Mouse (Mus musculus): Measurements from ENCODE around the gene Abcb7. TPM values are rescaled to one million over a fixed set of nuclear protein-coding genes. Genes with fewer than 3 reads are reported as not detected.

Abcb7 gene
- polyA plus RNA-seq (2015; fragmentation: Nextera tagmentation; extraction: Ambion mirVana): 6.3 and 6.7 TPM in 2 replicates

GRCm38 (mm10) chrX:104413183-104413983 is at the start of gene Abcb7:
TSS of gene Abcb7 (minus strand) at chrX:104413856.
- peak; percentile 49 for TF ChIP-seq CTCF (IDR thresholded peaks at IDR 0.05; ENCODE audit: low read depth)
- Histone ChIP-seq H3K4me2 (replicated peaks; ENCODE audit: low read depth) (peak within 1 kb of the TSS; percentile 60), H3K4me3 (ENCODE audit: low read depth, low read length) (peak within 1 kb of the TSS; percentile 61), H3K27ac (ENCODE audit: low read depth, low read length) (peak within 1 kb of the TSS; percentile 88), H3K36me3 (ENCODE audit: control insufficient read depth, insufficient read depth) (no peaks in the 10 kb centered on the region), H3K27me3 (replicated peaks; ENCODE audit: control insufficient read depth, insufficient read depth, low read length) (no peaks in the 10 kb centered on the region), H3K9me3 (ENCODE audit: control insufficient read depth) (no peaks in the 10 kb centered on the region), H3K4me1 (replicated peaks; ENCODE audit: control insufficient read depth, insufficient read depth, low read length) (no peaks in the 10 kb centered on the region), H3K9ac (ENCODE audit: low read depth, low read length) (peak within 1 kb of the TSS; percentile 78)
- ATAC-seq: peak; percentile 88
- 17% methylated on average over 58 of the region's 58 CpGs for WGBS

- Histone ChIP-seq H3K4me2 (replicated peaks; ENCODE audit: low read depth) (no peak overlapping the region), H3K4me3 (ENCODE audit: low read depth, low read length) (no peak overlapping the region), H3K9me3 (ENCODE audit: control insufficient read depth) (no peaks in the 10 kb centered on the region), H3K27ac (ENCODE audit: low read depth, low read length) (no peak overlapping the region), H3K9ac (ENCODE audit: low read depth, low read length) (no peak overlapping the region), H3K27me3 (replicated peaks; ENCODE audit: control insufficient read depth, insufficient read depth, low read length) (no peaks in the 10 kb centered on the region), H3K4me1 (replicated peaks; ENCODE audit: control insufficient read depth, insufficient read depth, low read length) (no peaks in the 10 kb centered on the region), H3K36me3 (ENCODE audit: control insufficient read depth, insufficient read depth) (no peaks in the 10 kb centered on the region)
- TF ChIP-seq CTCF (IDR thresholded peaks at IDR 0.05; ENCODE audit: low read depth): no peak
- ATAC-seq: no peak
- 40% methylated on average over 2 of the region's 2 CpGs for WGBS
These were observed 48.1 kb upstream of the Abcb7 start for GRCm38 (mm10) chrX:104461755-104462154.

GRCm38 (mm10) chrX:104452433-104452832 is 38.8 kb upstream of the Abcb7 start:
- Histone ChIP-seq H3K4me1 (replicated peaks; ENCODE audit: control insufficient read depth, insufficient read depth, low read length) (no peaks in the 10 kb centered on the region), H3K36me3 (ENCODE audit: control insufficient read depth, insufficient read depth) (no peaks in the 10 kb centered on the region), H3K27ac (ENCODE audit: low read depth, low read length) (no peak overlapping the region), H3K27me3 (replicated peaks; ENCODE audit: control insufficient read depth, insufficient read depth, low read length) (no peaks in the 10 kb centered on the region), H3K9ac (ENCODE audit: low read depth, low read length) (no peak overlapping the region), H3K9me3 (ENCODE audit: control insufficient read depth) (no peaks in the 10 kb centered on the region), H3K4me2 (replicated peaks; ENCODE audit: low read depth) (no peak overlapping the region), H3K4me3 (ENCODE audit: low read depth, low read length) (no peak overlapping the region)
- TF ChIP-seq CTCF (IDR thresholded peaks at IDR 0.05; ENCODE audit: low read depth): no peak
- no peak for ATAC-seq
- 78% methylated on average over 1 of the region's 1 CpGs for WGBS

- no peaks in the 10 kb centered on the region for H3K4me1 ChIP-seq (replicated peaks; ENCODE audit: control insufficient read depth, insufficient read depth, low read length)
- no peak for TF ChIP-seq CTCF (IDR thresholded peaks at IDR 0.05; ENCODE audit: low read depth)
- H3K4me3 ChIP-seq (ENCODE audit: low read depth, low read length): no peak overlapping the region
- H3K9ac ChIP-seq (ENCODE audit: low read depth, low read length): no peak overlapping the region
- 46% methylated on average over 1 of the region's 1 CpGs for WGBS
- no peaks in the 10 kb centered on the region for H3K9me3 ChIP-seq (ENCODE audit: control insufficient read depth)
- no peaks in the 10 kb centered on the region for H3K36me3 ChIP-seq (ENCODE audit: control insufficient read depth, insufficient read depth)
- no peak overlapping the region for H3K4me2 ChIP-seq (replicated peaks; ENCODE audit: low read depth)
- no peak for ATAC-seq
- H3K27ac ChIP-seq (ENCODE audit: low read depth, low read length): no peak overlapping the region
- H3K27me3 ChIP-seq (replicated peaks; ENCODE audit: control insufficient read depth, insufficient read depth, low read length): no peaks in the 10 kb centered on the region
These were observed 19.8 kb upstream of the Abcb7 start for GRCm38 (mm10) chrX:104433456-104433855.

- Histone ChIP-seq H3K9ac (ENCODE audit: low read depth, low read length) (no peak overlapping the region), H3K27me3 (replicated peaks; ENCODE audit: control insufficient read depth, insufficient read depth, low read length) (no peaks in the 10 kb centered on the region), H3K4me1 (replicated peaks; ENCODE audit: control insufficient read depth, insufficient read depth, low read length) (no peaks in the 10 kb centered on the region), H3K36me3 (ENCODE audit: control insufficient read depth, insufficient read depth) (no peaks in the 10 kb centered on the region), H3K9me3 (ENCODE audit: control insufficient read depth) (no peaks in the 10 kb centered on the region), H3K4me2 (replicated peaks; ENCODE audit: low read depth) (no peak overlapping the region), H3K4me3 (ENCODE audit: low read depth, low read length) (no peak overlapping the region), H3K27ac (ENCODE audit: low read depth, low read length) (no peak overlapping the region)
- WGBS: 67% methylated on average over 3 of the region's 3 CpGs
- no peak for TF ChIP-seq CTCF (IDR thresholded peaks at IDR 0.05; ENCODE audit: low read depth)
- ATAC-seq: no peak
These were observed 14.5 kb upstream of the Abcb7 start for GRCm38 (mm10) chrX:104428108-104428507.

GRCm38 (mm10) chrX:104413995-104414394 is 339 bp upstream of the Abcb7 start:
- no peaks in the 10 kb centered on the region for H3K4me1 ChIP-seq (replicated peaks; ENCODE audit: control insufficient read depth, insufficient read depth, low read length)
- peak overlapping the region; percentile 60 for H3K4me2 ChIP-seq (replicated peaks; ENCODE audit: low read depth)
- no peak for TF ChIP-seq CTCF (IDR thresholded peaks at IDR 0.05; ENCODE audit: low read depth)
- no peaks in the 10 kb centered on the region for H3K9me3 ChIP-seq (ENCODE audit: control insufficient read depth)
- no peaks in the 10 kb centered on the region for H3K27me3 ChIP-seq (replicated peaks; ENCODE audit: control insufficient read depth, insufficient read depth, low read length)
- ATAC-seq: no peak
- 53% methylated on average over 7 of the region's 7 CpGs for WGBS
- peak overlapping the region; percentile 61 for H3K4me3 ChIP-seq (ENCODE audit: low read depth, low read length)
- no peaks in the 10 kb centered on the region for H3K36me3 ChIP-seq (ENCODE audit: control insufficient read depth, insufficient read depth)
- peak overlapping the region; percentile 88; the same call in 1 of the 2 replicates for H3K27ac ChIP-seq (ENCODE audit: low read depth, low read length)
- H3K9ac ChIP-seq (ENCODE audit: low read depth, low read length): no peak overlapping the region
